Mouse (Mus musculus) common myeloid progenitor, adult 5-6 weeks (primary cell): ENCODE measurements around the gene Pnlip. TPM values are rescaled to one million over a fixed set of nuclear protein-coding genes. Genes with fewer than 3 reads are reported as not detected.

Experiments used
- ATAC-seq: replicated peaks from 2 replicates; pipeline ENCODE4 v1.8.0; 2016; ENCODE audit warnings: low read depth, mild to moderate bottlenecking, moderate TSS enrichment, inconsistent platforms; ENCODE audit not compliant: poor library complexity, severe bottlenecking
- total RNA-seq: library from RNA; stranded (forward); fragments of 200-1000, 187-1606 nt; gene quantifications from 2 replicates; pipeline ENCODE4 v1.2.3, GENCODE M21; 2017

Gene Pnlip
- total RNA-seq, result not detected in 2 replicates

DNA sequence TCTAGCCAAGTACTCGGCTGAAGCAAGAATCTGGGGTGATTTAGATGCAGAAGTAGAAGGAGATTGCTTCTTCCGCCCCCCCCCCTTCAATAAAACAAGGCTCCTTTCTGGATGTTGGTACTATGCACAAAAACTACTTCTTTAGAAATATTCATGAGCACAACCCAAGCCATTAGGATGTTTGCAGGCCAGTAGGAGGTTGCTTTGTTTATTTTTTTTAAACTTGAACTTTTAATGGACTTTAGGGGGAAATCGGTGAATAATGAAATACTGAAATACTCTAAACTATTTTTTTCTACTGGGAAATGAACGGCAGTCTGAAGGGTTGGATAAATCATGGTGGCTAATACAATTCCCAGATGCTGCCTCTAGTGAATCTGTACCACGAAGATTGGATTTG lies at the start of gene Pnlip:
Pnlip (plus strand) TSS at position 301 of the 400 bp plus-strand sequence.
- no peak for ATAC-seq

DNA sequence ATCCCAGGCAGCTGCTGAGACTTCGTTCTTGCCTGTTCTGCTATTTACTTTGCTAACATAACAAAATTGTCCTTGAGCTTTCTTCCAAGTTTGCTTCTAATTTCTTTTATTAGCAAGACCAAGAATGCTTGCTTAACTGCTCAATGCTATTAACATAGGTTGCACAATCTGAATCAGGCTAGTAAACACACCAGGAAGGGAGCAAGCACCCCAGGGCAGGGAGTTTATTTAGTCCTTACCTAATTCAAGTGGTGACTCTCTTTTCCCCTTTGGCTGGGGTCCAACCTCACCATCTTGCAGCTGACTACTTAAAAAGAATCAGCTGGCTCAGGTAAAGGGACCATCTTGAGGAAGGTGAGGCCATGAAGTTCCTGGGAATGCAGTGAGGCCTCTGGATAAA lies 42.6 kb upstream of the Pnlip start:
- no peak for ATAC-seq

- no peak for ATAC-seq
Observed at GRCm38 (mm10) chr19:58612745-58613144, 39.6 kb upstream of the Pnlip start.

GRCm38 (mm10) chr19:58616606-58617005 lies 35.7 kb upstream of the Pnlip start:
- ATAC-seq, result no peak

DNA sequence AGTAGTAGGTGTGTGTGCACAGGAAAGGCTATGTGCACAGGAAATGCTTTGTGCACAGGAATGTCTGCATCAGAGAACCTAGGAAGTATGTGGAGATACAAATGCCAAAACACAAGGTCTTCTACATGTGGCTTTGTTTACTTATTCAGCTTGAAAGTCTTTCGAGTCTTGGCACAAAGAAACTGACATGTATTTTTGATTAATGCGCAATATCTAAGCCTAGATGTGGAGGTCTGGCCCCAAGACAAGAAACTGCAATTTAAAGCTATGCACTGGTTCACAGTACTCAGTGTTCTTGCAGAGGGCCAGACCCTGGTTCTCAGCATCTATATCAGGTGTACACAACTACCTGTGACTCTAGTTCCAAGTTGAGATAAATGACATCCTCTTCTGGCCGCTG lies 31.6 kb upstream of the Pnlip start:
- no peak for ATAC-seq

- no peak for ATAC-seq
Observed at GRCm38 (mm10) chr19:58621646-58622045, 30.7 kb upstream of the Pnlip start.

DNA sequence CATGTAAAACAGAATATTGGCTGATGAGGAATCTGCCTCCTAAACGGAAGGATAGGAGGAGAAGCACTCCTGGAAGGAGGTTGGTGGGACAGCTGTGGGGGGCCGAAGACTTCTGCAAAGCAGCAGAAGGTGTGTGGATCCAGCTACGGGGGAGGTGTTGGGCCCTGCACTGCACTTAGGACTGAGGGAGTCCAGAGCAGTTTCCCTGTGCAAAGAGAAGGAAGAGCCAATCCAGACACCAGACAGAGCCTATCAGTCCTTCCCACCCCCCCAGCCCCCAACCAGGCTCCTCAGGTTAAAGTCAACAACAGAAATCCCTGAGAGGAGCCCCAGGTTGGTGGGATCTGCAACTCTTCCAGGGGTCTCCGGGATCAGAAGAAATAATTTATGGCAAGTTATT lies 27.5 kb upstream of the Pnlip start:
- no peak for ATAC-seq

DNA sequence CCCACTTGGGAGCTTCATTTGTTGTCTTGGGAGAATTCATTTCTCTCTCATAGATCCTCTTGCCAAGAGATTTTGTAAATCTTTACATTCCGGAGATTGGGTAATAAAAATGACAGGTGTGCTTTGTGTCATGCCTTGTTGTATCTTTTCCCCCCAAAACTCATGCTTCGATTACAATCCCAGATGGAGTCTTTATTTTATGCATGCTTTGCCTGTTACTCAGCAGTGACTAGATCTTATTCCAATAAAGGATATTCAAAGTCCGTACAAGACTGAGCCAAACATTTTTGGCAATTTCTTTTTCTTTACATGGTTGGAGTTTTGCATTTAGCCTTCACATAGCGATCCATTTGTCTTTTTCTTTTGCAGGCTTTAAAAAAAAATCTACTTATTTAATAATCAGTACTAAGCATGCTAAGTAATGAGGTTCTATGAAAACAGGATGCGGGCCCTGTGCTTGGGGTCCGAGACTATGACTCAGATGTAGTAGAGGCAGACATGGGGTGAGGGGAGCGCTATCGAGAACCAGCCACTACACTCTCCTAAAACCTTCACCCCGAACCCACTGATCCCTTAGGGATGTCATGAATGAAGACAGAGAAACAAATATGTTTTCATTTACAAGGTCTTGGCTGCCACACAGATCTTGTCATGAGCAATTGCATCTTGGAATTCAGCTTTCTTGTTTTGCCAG lies 26.9 kb upstream of the Pnlip start:
- no peak for ATAC-seq

- no peak; the same call in 1 of the 2 replicates for ATAC-seq
Observed at GRCm38 (mm10) chr19:58627406-58628337, 24.6 kb upstream of the Pnlip start.

DNA sequence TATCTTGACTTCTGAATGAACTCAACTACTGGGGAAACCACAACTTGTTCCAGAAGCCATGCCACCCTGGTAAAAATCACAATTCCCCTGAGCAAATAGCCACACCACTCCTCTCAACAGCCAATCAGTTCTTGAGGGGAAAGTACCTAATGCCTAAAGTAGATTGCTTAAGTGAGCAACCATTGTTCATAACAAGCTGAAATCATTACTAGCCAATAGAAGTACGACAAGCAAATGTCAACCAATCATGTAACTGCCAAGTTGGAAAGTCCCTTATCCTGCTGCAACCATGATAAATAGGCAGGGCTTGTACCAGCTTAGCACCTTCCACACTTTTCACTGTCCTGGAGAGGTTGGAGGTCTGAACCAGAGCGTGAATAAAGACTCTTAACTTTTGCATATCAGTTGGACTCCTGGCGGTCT lies 22.9 kb upstream of the Pnlip start:
- no peak for ATAC-seq

- no peak for ATAC-seq
Observed at GRCm38 (mm10) chr19:58650036-58650435, 2.3 kb upstream of the Pnlip start.

GRCm38 (mm10) chr19:58662098-58662497 lies 9.8 kb downstream of the Pnlip start:
- no peak for ATAC-seq

DNA sequence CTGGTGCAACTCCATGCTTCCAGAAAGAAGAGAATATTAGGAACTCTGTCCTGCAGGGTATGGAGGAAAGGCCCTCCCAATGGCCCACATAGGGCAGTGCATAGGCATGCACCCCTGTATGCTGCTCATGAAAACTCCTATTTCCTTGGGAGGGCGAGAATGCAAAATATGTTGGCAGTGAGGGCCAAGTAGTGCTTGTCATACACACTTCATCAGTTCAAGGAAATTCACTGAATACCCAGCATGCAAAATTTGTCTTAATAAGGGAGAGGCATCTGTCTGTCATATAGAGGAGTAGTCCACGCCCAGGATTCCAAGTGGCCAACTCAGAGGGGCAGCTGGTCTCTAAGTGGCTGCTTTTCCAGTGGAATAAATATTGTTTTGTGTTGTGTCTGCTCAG lies 11.0 kb downstream of the Pnlip start:
- ATAC-seq, result no peak

GRCm38 (mm10) chr19:58664901-58665300 lies 12.6 kb downstream of the Pnlip start:
- ATAC-seq, result no peak

GRCm38 (mm10) chr19:58674644-58675043 lies 22.3 kb downstream of the Pnlip start:
- no peak for ATAC-seq

DNA sequence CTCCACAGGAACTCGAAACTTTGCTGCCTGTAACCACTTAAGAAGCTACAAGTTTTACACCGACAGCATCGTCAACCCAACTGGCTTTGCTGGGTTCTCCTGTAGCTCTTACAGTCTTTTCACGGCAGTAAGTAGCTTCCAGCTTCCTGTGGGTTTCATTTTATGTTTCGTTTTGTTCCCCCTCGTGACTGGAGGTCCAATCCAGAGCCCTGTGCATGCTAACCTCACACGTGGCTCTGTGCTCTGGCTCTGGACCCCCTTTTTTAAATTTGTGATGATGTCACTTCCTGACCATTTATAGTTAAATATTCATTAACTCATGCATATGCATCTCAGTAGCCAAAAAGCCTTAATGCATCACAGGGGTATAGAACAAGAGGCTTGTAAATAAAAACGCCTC lies 24.8 kb downstream of the Pnlip start:
- ATAC-seq, result peak; percentile 22; the same call in 1 of the 2 replicates

DNA sequence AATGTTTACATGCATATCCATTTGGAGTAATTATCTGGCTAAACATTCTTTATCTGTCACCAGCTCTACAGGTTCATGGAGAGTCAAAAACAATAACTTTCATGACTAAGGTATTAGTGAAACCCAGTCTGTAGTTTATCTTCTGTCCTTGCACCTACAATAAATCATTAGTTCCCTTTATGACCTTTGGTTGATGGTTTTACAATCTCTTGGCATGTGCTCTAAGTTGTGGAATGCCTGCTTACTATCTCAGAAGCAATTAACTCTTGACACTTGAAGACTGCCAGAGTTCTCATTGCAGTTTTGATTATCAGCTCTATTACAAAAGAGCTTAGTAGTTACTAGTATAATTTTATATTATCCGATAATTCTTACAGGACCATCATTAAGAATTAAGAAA lies 36.6 kb downstream of the Pnlip start:
- no peak for ATAC-seq

GRCm38 (mm10) chr19:58695314-58695713 lies 43.0 kb downstream of the Pnlip start:
- ATAC-seq, result no peak

DNA sequence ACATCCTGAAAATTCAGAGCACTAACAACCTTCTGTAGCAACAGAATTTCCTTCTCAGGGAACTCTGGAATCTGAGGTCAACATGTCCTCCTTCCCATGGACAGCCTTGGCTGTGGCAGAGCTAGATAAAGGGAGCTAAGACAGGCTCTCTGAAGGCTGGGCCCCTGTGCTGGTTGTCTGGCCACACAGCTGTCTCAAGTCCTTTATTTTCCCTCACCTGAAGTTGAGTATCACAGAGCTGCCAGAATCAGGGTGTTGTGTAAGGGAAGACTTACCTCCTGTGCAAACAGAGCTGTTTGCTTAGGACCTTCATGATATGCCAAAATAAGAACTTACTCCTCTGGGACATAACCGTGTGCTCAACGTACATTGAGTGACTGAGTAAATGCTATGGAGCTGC lies 43.9 kb downstream of the Pnlip start:
- ATAC-seq, result no peak

DNA sequence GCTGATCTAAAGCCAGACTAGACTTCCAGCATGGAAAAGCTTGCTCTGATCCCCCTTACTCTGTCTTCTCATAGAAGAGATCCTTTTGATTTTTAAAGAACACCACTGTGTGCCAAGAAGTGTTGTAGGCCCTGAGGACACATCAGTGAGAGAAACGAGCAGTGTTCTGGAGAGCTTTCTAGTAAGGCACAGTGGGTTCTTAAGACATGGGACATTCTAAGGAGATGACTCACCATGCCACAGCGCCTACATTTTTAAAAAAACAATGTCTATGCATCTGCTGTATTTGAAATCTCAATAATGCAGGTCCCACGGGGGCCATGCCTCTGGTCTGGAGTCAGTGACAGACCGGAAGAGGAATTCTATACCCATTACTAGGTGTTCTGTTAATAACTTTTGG lies 52.3 kb downstream of the Pnlip start:
- no peak for ATAC-seq

GRCm38 (mm10) chr19:58708611-58709010 lies 56.3 kb downstream of the Pnlip start:
- ATAC-seq, result no peak
